Mouse (Mus musculus): ENCODE measurements around the gene Cyba. TPM values are rescaled to one million over a fixed set of nuclear protein-coding genes. Genes with fewer than 3 reads are reported as not detected.

Cyba gene
- total and polyA plus RNA-seq, 3 experiments, result 321 to 344 (median 338) TPM

GRCm38 (mm10) chr8:122441326-122441725, 8.6 kb upstream of the Cyba start:
- Histone ChIP-seq H3K27me3 (ENCODE audit: control insufficient read depth in 1 of 2, insufficient read depth in 2 of 2, low read length in 2 of 2) (no peaks in the 10 kb centered on the region), H3K36me3 (ENCODE audit: control insufficient read depth in 1 of 2, insufficient read depth in 2 of 2, low read length in 2 of 2) (no peaks in the 10 kb centered on the region), H3K9ac (ENCODE audit: control insufficient read depth, low read depth, low read length, poor library complexity, severe bottlenecking) (no peak overlapping the region), H3K4me1 (ENCODE audit: control insufficient read depth in 1 of 2, insufficient read depth in 2 of 2, low read length in 2 of 2) (peaks cover 0 to 3% of the 10 kb centered on the region in 2 experiments; a peak in 1 of 4 replicates), H3K9me3 (replicated peaks; ENCODE audit: insufficient read depth, low read length) (no peaks in the 10 kb centered on the region), H3K4me3 (ENCODE audit: control insufficient read depth in 1 of 2, insufficient read depth in 1 of 2, low read depth in 2 of 2, low read length in 2 of 2) (no peak overlapping the region), H3K27ac (ENCODE audit: control insufficient read depth, low read depth, low read length) (no peak overlapping the region), H3K79me2 (ENCODE audit: control insufficient read depth, insufficient read depth, low read length, poor library complexity) (0 out of 2 replicates have a peak, but pooled peaks cover 3% of the 10 kb centered on the region)
- no peak for DNase-seq (ENCODE audit: low read depth, low spot score)
- TF ChIP-seq MYB (IDR thresholded peaks at IDR 0.05; ENCODE audit: low read depth, low read length) (no peak), GABPA (IDR thresholded peaks at IDR 0.05; ENCODE audit: low read depth, low read length) (no peak), EP300 (IDR thresholded peaks at IDR 0.05; ENCODE audit: low read depth in 1 of 2, low read length in 2 of 2) (no peak), TBP (IDR thresholded peaks at IDR 0.05; ENCODE audit: low read depth, low read length) (no peak), MYC (IDR thresholded peaks at IDR 0.05; ENCODE audit: low read depth, low read length) (no peak), ZC3H11A (IDR thresholded peaks at IDR 0.05; ENCODE audit: low read depth, low read length) (no peak), TCF12 (IDR thresholded peaks at IDR 0.05; ENCODE audit: low read depth, low read length) (no peak), CTCF (IDR thresholded peaks at IDR 0.05 in 2 of 3, conservative IDR thresholded peaks at IDR 0.05 in 1 of 3; ENCODE audit: control insufficient read depth in 1 of 3, insufficient read depth in 1 of 3, low read depth in 2 of 3, low read length in 3 of 3, poor library complexity in 1 of 3, severe bottlenecking in 1 of 3) (no peak), KAT2A (conservative IDR thresholded peaks at IDR 0.05; ENCODE audit: low read depth, low read length) (no peak), NELFE (IDR thresholded peaks at IDR 0.05; ENCODE audit: low read depth, low read length) (no peak), RCOR1 (IDR thresholded peaks at IDR 0.05; ENCODE audit: low read depth, low read length) (no peak), ZNF384 (IDR thresholded peaks at IDR 0.05; ENCODE audit: low read depth, low read length) (no peak), SIN3A (IDR thresholded peaks at IDR 0.05; ENCODE audit: low read length) (no peak), USF1 (IDR thresholded peaks at IDR 0.05; ENCODE audit: low read depth, low read length) (no peak)

GRCm38 (mm10) chr8:122439336-122439735, 6.6 kb upstream of the Cyba start:
- no peak for DNase-seq (ENCODE audit: low read depth, low spot score)
- Histone ChIP-seq H3K4me3 (ENCODE audit: control insufficient read depth in 1 of 2, insufficient read depth in 1 of 2, low read depth in 2 of 2, low read length in 2 of 2) (no peak overlapping the region), H3K79me2 (ENCODE audit: control insufficient read depth, insufficient read depth, low read length, poor library complexity) (0 out of 2 replicates have a peak, but pooled peaks cover 3% of the 10 kb centered on the region), H3K27me3 (ENCODE audit: control insufficient read depth in 1 of 2, insufficient read depth in 2 of 2, low read length in 2 of 2) (no peaks in the 10 kb centered on the region), H3K27ac (ENCODE audit: control insufficient read depth, low read depth, low read length) (no peak overlapping the region), H3K36me3 (ENCODE audit: control insufficient read depth in 1 of 2, insufficient read depth in 2 of 2, low read length in 2 of 2) (no peaks in the 10 kb centered on the region), H3K4me1 (ENCODE audit: control insufficient read depth in 1 of 2, insufficient read depth in 2 of 2, low read length in 2 of 2) (peaks cover 0 to 3% of the 10 kb centered on the region in 2 experiments; a peak in 1 of 4 replicates), H3K9ac (ENCODE audit: control insufficient read depth, low read depth, low read length, poor library complexity, severe bottlenecking) (no peak overlapping the region), H3K9me3 (replicated peaks; ENCODE audit: insufficient read depth, low read length) (no peaks in the 10 kb centered on the region)
- TF ChIP-seq GATA1 (IDR thresholded peaks at IDR 0.05; ENCODE audit: low read depth, low read length), result no peak
- no peak for TF ChIP-seq POLR2AphosphoS2 (IDR thresholded peaks at IDR 0.05; ENCODE audit: low read length)
- no peak for TF ChIP-seq MAX (IDR thresholded peaks at IDR 0.05; ENCODE audit: low read length)
- TF ChIP-seq UBTF (IDR thresholded peaks at IDR 0.05; ENCODE audit: borderline replicate concordance, insufficient read depth, low read depth, low read length), result no peak
- TF ChIP-seq EP300 (IDR thresholded peaks at IDR 0.05; ENCODE audit: low read depth in 1 of 2, low read length in 2 of 2), result no peak
- no peak for TF ChIP-seq TAL1 (IDR thresholded peaks at IDR 0.05; ENCODE audit: low read length)
- no peak for TF ChIP-seq CTCF (IDR thresholded peaks at IDR 0.05 in 2 of 3, conservative IDR thresholded peaks at IDR 0.05 in 1 of 3; ENCODE audit: control insufficient read depth in 1 of 3, insufficient read depth in 1 of 3, low read depth in 2 of 3, low read length in 3 of 3, poor library complexity in 1 of 3, severe bottlenecking in 1 of 3)
- no peak for TF ChIP-seq KAT2A (conservative IDR thresholded peaks at IDR 0.05; ENCODE audit: low read depth, low read length)
- no peak for TF ChIP-seq POLR2A (IDR thresholded peaks at IDR 0.05; ENCODE audit: control insufficient read depth in 1 of 2, insufficient read depth in 1 of 2, low read depth in 1 of 2, low read length in 2 of 2, poor library complexity in 1 of 2)
- TF ChIP-seq MEF2A (IDR thresholded peaks at IDR 0.05; ENCODE audit: extremely low read depth, insufficient replicate concordance, low read depth, low read length, poor library complexity, severe bottlenecking), result no peak
- TF ChIP-seq RAD21 (IDR thresholded peaks at IDR 0.05; ENCODE audit: low read depth, low read length), result no peak
- TF ChIP-seq MXI1 (IDR thresholded peaks at IDR 0.05; ENCODE audit: low read depth, low read length), result no peak
- TF ChIP-seq MYC (IDR thresholded peaks at IDR 0.05; ENCODE audit: low read depth, low read length), result no peak
- no peak for TF ChIP-seq MAZ (IDR thresholded peaks at IDR 0.05; ENCODE audit: low read depth, low read length)
- no peak for TF ChIP-seq ETS1 (IDR thresholded peaks at IDR 0.05; ENCODE audit: low read depth, low read length)
- no peak for TF ChIP-seq JUND (IDR thresholded peaks at IDR 0.05; ENCODE audit: low read depth, low read length)
- TF ChIP-seq CHD2 (IDR thresholded peaks at IDR 0.05; ENCODE audit: low read length), result no peak

Measured in MEL (cell line).